Mouse (Mus musculus): Measurements from ENCODE around the gene Napsa.

GRCm38 (mm10) chr7:44598336-44598735 lies 26.2 kb downstream of the Napsa start:
- TF ChIP-seq CTCF (IDR thresholded peaks at IDR 0.05; ENCODE audit: extremely low read depth, insufficient read depth, insufficient read length, insufficient replicate concordance) (no peak), POLR2A (IDR thresholded peaks at IDR 0.05; ENCODE audit: low read depth, low read length) (no peak)
